Mouse (Mus musculus): ENCODE results near the gene Nyap1. TPM values are rescaled to one million over a fixed set of nuclear protein-coding genes. Genes with fewer than 3 reads are reported as not detected.
A peak's percentile ranks its signal among the peaks of the same experiment; 100 is the strongest.
"Not testable (repeated sequence)": the region's sequence is repeated elsewhere in the genome, so short reads cannot be mapped to it uniquely, and the experiment has no call there.

Nyap1 gene
- polyA plus RNA-seq, 1 experiment from 2014 or later = 4.4 TPM

- no peak for DNase-seq (ENCODE audit: low spot score)
- ATAC-seq (ENCODE audit: insufficient read depth, low FRiP score, low TSS enrichment) = no peak
- no peak overlapping the region for H3K4me3 ChIP-seq (ENCODE audit: low read depth, low read length)
- H3K36me3 ChIP-seq (ENCODE audit: control insufficient read depth, insufficient read depth, low read length) = no peaks in the 10 kb centered on the region
- no peaks in the 10 kb centered on the region for H3K9me3 ChIP-seq (ENCODE audit: control insufficient read depth, low read length)
- no peak overlapping the region for H3K4me2 ChIP-seq (ENCODE audit: low read depth)
- no peaks in the 10 kb centered on the region for H3K4me1 ChIP-seq (ENCODE audit: control insufficient read depth, insufficient read depth, low read length)
- no peaks in the 10 kb centered on the region for H3K27me3 ChIP-seq (ENCODE audit: control insufficient read depth, insufficient read depth, low read length)
- no peak overlapping the region for H3K27ac ChIP-seq (ENCODE audit: low read depth, low read length)
- H3K9ac ChIP-seq (ENCODE audit: low read length) = no peak overlapping the region
- 91% methylated on average over 5 of the region's 5 CpGs for WGBS
Observed at GRCm38 (mm10) chr5:137723840-137724239, 17.6 kb downstream of the Nyap1 start.

GRCm38 (mm10) chr5:137720558-137721164 lies 20.7 kb downstream of the Nyap1 start:
- H3K9ac ChIP-seq (ENCODE audit: low read length); H3K27ac ChIP-seq (ENCODE audit: low read depth, low read length): not testable (repeated sequence)
- 32% methylated on average over 9 of the region's 16 CpGs for WGBS

GRCm38 (mm10) chr5:137719088-137719487 lies 22.3 kb downstream of the Nyap1 start:
- H3K4me1 ChIP-seq (ENCODE audit: control insufficient read depth, insufficient read depth, low read length) = no peaks in the 10 kb centered on the region
- H3K4me3 ChIP-seq (ENCODE audit: low read depth, low read length) = no peak overlapping the region
- H3K36me3 ChIP-seq (ENCODE audit: control insufficient read depth, insufficient read depth, low read length) = no peaks in the 10 kb centered on the region
- no peak overlapping the region for H3K4me2 ChIP-seq (ENCODE audit: low read depth)
- DNase-seq (ENCODE audit: low spot score) = no peak
- no peak overlapping the region for H3K9ac ChIP-seq (ENCODE audit: low read length)
- H3K27ac ChIP-seq (ENCODE audit: low read depth, low read length) = no peak overlapping the region
- WGBS = 90% methylated on average over 6 of the region's 6 CpGs
- ATAC-seq (ENCODE audit: insufficient read depth, low FRiP score, low TSS enrichment) = no peak
- no peaks in the 10 kb centered on the region for H3K27me3 ChIP-seq (ENCODE audit: control insufficient read depth, insufficient read depth, low read length)
- H3K9me3 ChIP-seq (ENCODE audit: control insufficient read depth, low read length) = no peaks in the 10 kb centered on the region

More at GRCm38 (mm10) chr5:137720558-137721164, 20.7 kb downstream of the Nyap1 start:
- not testable (repeated sequence) for H3K9me3 ChIP-seq (ENCODE audit: control insufficient read depth, low read length); ATAC-seq (ENCODE audit: insufficient read depth, low FRiP score, low TSS enrichment); H3K4me3 ChIP-seq (ENCODE audit: low read depth, low read length); H3K27me3 ChIP-seq (ENCODE audit: control insufficient read depth, insufficient read depth, low read length); H3K36me3 ChIP-seq (ENCODE audit: control insufficient read depth, insufficient read depth, low read length); H3K4me1 ChIP-seq (ENCODE audit: control insufficient read depth, insufficient read depth, low read length); H3K4me2 ChIP-seq (ENCODE audit: low read depth)
- peak; percentile 38 for DNase-seq (ENCODE audit: low spot score)

- Histone ChIP-seq H3K27me3 (ENCODE audit: control insufficient read depth, insufficient read depth, low read length) (no peaks in the 10 kb centered on the region), H3K4me3 (ENCODE audit: low read depth, low read length) (no peak overlapping the region), H3K27ac (ENCODE audit: low read depth, low read length) (no peak overlapping the region), H3K9me3 (ENCODE audit: control insufficient read depth, low read length) (no peaks in the 10 kb centered on the region), H3K4me2 (ENCODE audit: low read depth) (no peak overlapping the region), H3K36me3 (ENCODE audit: control insufficient read depth, insufficient read depth, low read length) (no peaks in the 10 kb centered on the region), H3K4me1 (ENCODE audit: control insufficient read depth, insufficient read depth, low read length) (no peaks in the 10 kb centered on the region), H3K9ac (ENCODE audit: low read length) (no peak overlapping the region)
- 68% methylated on average over 8 of the region's 8 CpGs for WGBS
- DNase-seq (ENCODE audit: low spot score) (no peak), ATAC-seq (ENCODE audit: insufficient read depth, low FRiP score, low TSS enrichment) (no peak)
Observed at GRCm38 (mm10) chr5:137718020-137718790, 23.2 kb downstream of the Nyap1 start.

- no peak overlapping the region for H3K9ac ChIP-seq (ENCODE audit: low read length)
- WGBS = 85% methylated on average over 8 of the region's 8 CpGs
Observed at GRCm38 (mm10) chr5:137715685-137716084, 25.7 kb downstream of the Nyap1 start.

GRCm38 (mm10) chr5:137713454-137713853 lies 28.0 kb downstream of the Nyap1 start:
- Histone ChIP-seq H3K27ac (ENCODE audit: low read depth, low read length) (no peak overlapping the region), H3K4me1 (ENCODE audit: control insufficient read depth, insufficient read depth, low read length) (no peaks in the 10 kb centered on the region), H3K27me3 (ENCODE audit: control insufficient read depth, insufficient read depth, low read length) (no peaks in the 10 kb centered on the region), H3K9ac (ENCODE audit: low read length) (no peak overlapping the region), H3K9me3 (ENCODE audit: control insufficient read depth, low read length) (no peaks in the 10 kb centered on the region), H3K4me2 (ENCODE audit: low read depth) (no peak overlapping the region), H3K36me3 (ENCODE audit: control insufficient read depth, insufficient read depth, low read length) (no peaks in the 10 kb centered on the region), H3K4me3 (ENCODE audit: low read depth, low read length) (no peak overlapping the region)
- DNase-seq (ENCODE audit: low spot score) (no peak), ATAC-seq (ENCODE audit: insufficient read depth, low FRiP score, low TSS enrichment) (no peak)
- WGBS = 86% methylated on average over 5 of the region's 5 CpGs

More at GRCm38 (mm10) chr5:137715685-137716084, 25.7 kb downstream of the Nyap1 start:
- H3K4me1 ChIP-seq (ENCODE audit: control insufficient read depth, insufficient read depth, low read length) = no peaks in the 10 kb centered on the region
- no peaks in the 10 kb centered on the region for H3K27me3 ChIP-seq (ENCODE audit: control insufficient read depth, insufficient read depth, low read length)
- no peak overlapping the region for H3K4me2 ChIP-seq (ENCODE audit: low read depth)
- ATAC-seq (ENCODE audit: insufficient read depth, low FRiP score, low TSS enrichment) (no peak), DNase-seq (ENCODE audit: low spot score) (no peak)
- no peaks in the 10 kb centered on the region for H3K36me3 ChIP-seq (ENCODE audit: control insufficient read depth, insufficient read depth, low read length)
- no peak overlapping the region for H3K27ac ChIP-seq (ENCODE audit: low read depth, low read length)
- H3K4me3 ChIP-seq (ENCODE audit: low read depth, low read length) = no peak overlapping the region
- no peaks in the 10 kb centered on the region for H3K9me3 ChIP-seq (ENCODE audit: control insufficient read depth, low read length)

GRCm38 (mm10) chr5:137706913-137707633 lies 34.3 kb downstream of the Nyap1 start:
- WGBS = 86% methylated on average over 12 of the region's 12 CpGs
- no peak for ATAC-seq (ENCODE audit: insufficient read depth, low FRiP score, low TSS enrichment)
- no peak overlapping the region for H3K27ac ChIP-seq (ENCODE audit: low read depth, low read length)

GRCm38 (mm10) chr5:137705242-137705641 lies 36.2 kb downstream of the Nyap1 start:
- Histone ChIP-seq H3K36me3 (ENCODE audit: control insufficient read depth, insufficient read depth, low read length) (no peaks in the 10 kb centered on the region), H3K4me3 (ENCODE audit: low read depth, low read length) (no peak overlapping the region), H3K27me3 (ENCODE audit: control insufficient read depth, insufficient read depth, low read length) (no peaks in the 10 kb centered on the region), H3K4me1 (ENCODE audit: control insufficient read depth, insufficient read depth, low read length) (no peaks in the 10 kb centered on the region), H3K9ac (ENCODE audit: low read length) (no peak overlapping the region), H3K4me2 (ENCODE audit: low read depth) (no peak overlapping the region), H3K27ac (ENCODE audit: low read depth, low read length) (no peak overlapping the region), H3K9me3 (ENCODE audit: control insufficient read depth, low read length) (no peaks in the 10 kb centered on the region)
- WGBS = 30% methylated on average over 6 of the region's 6 CpGs
- ATAC-seq (ENCODE audit: insufficient read depth, low FRiP score, low TSS enrichment) (no peak), DNase-seq (ENCODE audit: low spot score) (no peak)

More at GRCm38 (mm10) chr5:137706913-137707633, 34.3 kb downstream of the Nyap1 start:
- H3K4me3 ChIP-seq (ENCODE audit: low read depth, low read length) = no peak overlapping the region
- H3K9me3 ChIP-seq (ENCODE audit: control insufficient read depth, low read length) = no peaks in the 10 kb centered on the region
- no peaks in the 10 kb centered on the region for H3K36me3 ChIP-seq (ENCODE audit: control insufficient read depth, insufficient read depth, low read length)
- no peaks in the 10 kb centered on the region for H3K4me1 ChIP-seq (ENCODE audit: control insufficient read depth, insufficient read depth, low read length)
- DNase-seq (ENCODE audit: low spot score) = no peak
- no peaks in the 10 kb centered on the region for H3K27me3 ChIP-seq (ENCODE audit: control insufficient read depth, insufficient read depth, low read length)
- H3K4me2 ChIP-seq (ENCODE audit: low read depth) = no peak overlapping the region
- no peak overlapping the region for H3K9ac ChIP-seq (ENCODE audit: low read length)
